Mouse (Mus musculus): ENCODE data around the gene Lexm.

GRCm38 (mm10) chr4:106607905-106608304 is 9.1 kb downstream of the Lexm start:
- TF ChIP-seq CTCF (IDR thresholded peaks at IDR 0.05) (no peak), EP300 (IDR thresholded peaks at IDR 0.05) (no peak)

Measured in lung, postnatal 0 days (tissue).